Mouse (Mus musculus): ENCODE measurements around the gene Prap1. TPM values are rescaled to one million over a fixed set of nuclear protein-coding genes. Genes with fewer than 3 reads are reported as not detected.

Prap1 gene
- total RNA-seq, 2 experiments from 2014 or later, result not detected

GRCm38 (mm10) chr7:140081408-140082241, 11.6 kb upstream of the Prap1 start:
- peak; percentile 39 for DNase-seq
- intact Hi-C loops (cut with DNase I), result no loop called here

- peak; percentile 92 for DNase-seq
- intact Hi-C loops (cut with DNase I), result no loop called here
These were observed 10.9 kb upstream of the Prap1 start, which contains the start of gene Caly for GRCm38 (mm10) chr7:140082242-140082678. Caly (minus strand) TSS chr7:140082548.

- intact Hi-C loops (cut with DNase I), result no loop called here
These were observed 2.6 kb upstream of the Prap1 start for GRCm38 (mm10) chr7:140090601-140091000.

GRCm38 (mm10) chr7:140094954-140095353, 1.8 kb downstream of the Prap1 start:
- DNase-seq, result no peak
- intact Hi-C loops (cut with DNase I), result no loop called here

More at GRCm38 (mm10) chr7:140090601-140091000, 2.6 kb upstream of the Prap1 start:
- no peak for DNase-seq

GRCm38 (mm10) chr7:140095556-140095955, 2.4 kb downstream of the Prap1 start:
- no peak for DNase-seq
- intact Hi-C loops (cut with DNase I), result no loop called here

GRCm38 (mm10) chr7:140096055-140096454, 2.9 kb downstream of the Prap1 start:
- no peak for DNase-seq
- intact Hi-C loops (cut with DNase I), result no loop called here

- no peak for DNase-seq
- intact Hi-C loops (cut with DNase I), result no loop called here
These were observed 5.3 kb downstream of the Prap1 start for GRCm38 (mm10) chr7:140098466-140098865.

GRCm38 (mm10) chr7:140101498-140101897, 8.3 kb downstream of the Prap1 start:
- intact Hi-C loops (cut with DNase I), result no loop called here
- no peak for DNase-seq

- intact Hi-C loops (cut with DNase I), result no loop called here
- DNase-seq, result peak; percentile 71
These were observed 9.0 kb downstream of the Prap1 start, which contains the start of gene Fuom for GRCm38 (mm10) chr7:140101993-140102860. Fuom (minus strand) TSS chr7:140102441.

GRCm38 (mm10) chr7:140104009-140104408, 10.8 kb downstream of the Prap1 start:
- no peak for DNase-seq
- intact Hi-C loops (cut with DNase I), result no loop called here

GRCm38 (mm10) chr7:140111943-140112342, 18.7 kb downstream of the Prap1 start:
- no peak for DNase-seq
- intact Hi-C loops (cut with DNase I), result no loop called here

- intact Hi-C loops (cut with DNase I), result no loop called here
- DNase-seq, result peak; percentile 24
These were observed 22.6 kb downstream of the Prap1 start, which contains the start of gene Paox for GRCm38 (mm10) chr7:140115583-140116328. Paox (plus strand) TSS chr7:140115799.

GRCm38 (mm10) chr7:140116329-140117054, 23.3 kb downstream of the Prap1 start, which contains the start of gene Echs1:
Echs1 (minus strand) TSS chr7:140116476.
- intact Hi-C loops (cut with DNase I), result no loop called here
- peak; percentile 89 for DNase-seq

GRCm38 (mm10) chr7:140120484-140120883, 27.3 kb downstream of the Prap1 start:
- intact Hi-C loops (cut with DNase I), result no loop called here

GRCm38 (mm10) chr7:140121338-140121910, 28.2 kb downstream of the Prap1 start:
- no peak for DNase-seq
- intact Hi-C loops (cut with DNase I), result no loop called here

More at GRCm38 (mm10) chr7:140120484-140120883, 27.3 kb downstream of the Prap1 start:
- DNase-seq, result no peak

- DNase-seq, result no peak
- intact Hi-C loops (cut with DNase I), result no loop called here
These were observed 29.6 kb downstream of the Prap1 start for GRCm38 (mm10) chr7:140122765-140123164.

- no peak for DNase-seq
- intact Hi-C loops (cut with DNase I), result no loop called here
These were observed 31.2 kb downstream of the Prap1 start for GRCm38 (mm10) chr7:140124382-140124781.

GRCm38 (mm10) chr7:140125278-140126021, 32.3 kb downstream of the Prap1 start:
- peak; percentile 94 for DNase-seq
- intact Hi-C loops (cut with DNase I), result no loop called here

- intact Hi-C loops (cut with DNase I), result no loop called here
- no peak for DNase-seq
These were observed 32.8 kb downstream of the Prap1 start for GRCm38 (mm10) chr7:140126022-140126350.
